Mouse (Mus musculus) cortical plate, adult 2 months (tissue): Measurements from ENCODE around the gene Ticrr. TPM values are rescaled to one million over a fixed set of nuclear protein-coding genes. Genes with fewer than 3 reads are reported as not detected.

Source experiments
- H3K27ac ChIP-seq: fragments of 200-500 bp; 2 replicates; pipeline ENCODE4 v1.5.1; 2012; ENCODE audit warnings: low read length, control low read depth, inconsistent platforms; ENCODE audit not compliant: insufficient read depth
- H3K4me1 ChIP-seq: fragments of 200-500 bp; 2 replicates; pipeline ENCODE4 v1.6.1; 2011; ENCODE audit warnings: low read length; ENCODE audit not compliant: control insufficient read depth, insufficient read depth
- H3K4me3 ChIP-seq: fragments of 200-500 bp; 2 replicates; pipeline ENCODE4 v1.5.1; 2011; ENCODE audit warnings: mild to moderate bottlenecking, low read length, control low read depth; ENCODE audit not compliant: insufficient read depth
- CTCF ChIP-seq: fragments of 200-500 bp; IDR thresholded peaks from 2 replicates; pipeline ENCODE4 v1.5.1; 2011; ENCODE audit warnings: mild to moderate bottlenecking, control low read depth, low read length; ENCODE audit not compliant: insufficient read depth; ENCODE audit errors: extremely low read depth
- POLR2A ChIP-seq: fragments of 200-500 bp; IDR thresholded peaks from 2 replicates; pipeline ENCODE4 v1.6.1; 2011; ENCODE audit warnings: mild to moderate bottlenecking, low read length, control low read depth; ENCODE audit not compliant: insufficient read depth; ENCODE audit errors: extremely low read depth
- polyA plus RNA-seq: library from polyadenylated mRNA; depleted of rRNA; stranded (reverse); fragments of >200 nt; gene quantifications from 2 replicates; pipeline ENCODE4 v1.2.3, GENCODE M21; 2012; rRNA removed

The Ticrr gene
- polyA plus RNA-seq, 1 experiment = 0.08 TPM

- Histone ChIP-seq H3K4me1 (peaks cover 1% of the 10 kb centered on the region; the same call in 1 of the 2 replicates), H3K27ac (no peak overlapping the region), H3K4me3 (peak overlapping the region; percentile 49)
- no peak for TF ChIP-seq POLR2A
- no peak for TF ChIP-seq CTCF
These were observed 82.3 kb downstream of the Ticrr start for GRCm38 (mm10) chr7:79742277-79742658.

GRCm38 (mm10) chr7:79742659-79743536 is 82.9 kb downstream of the Ticrr start, which contains the start of the genes Pex11a and Wdr93:
TSS of gene Pex11a (minus strand) at chr7:79743131.
TSS of gene Wdr93 (plus strand) at chr7:79743163.
- Histone ChIP-seq H3K4me3 (peak within 1 kb of the TSS; percentile 49), H3K4me1 (peaks cover 1% of the 10 kb centered on the region; the same call in 1 of the 2 replicates), H3K27ac (no peak within 1 kb of the TSS)
- TF ChIP-seq CTCF = no peak
- 0 out of 2 replicates have a peak, but pooled peaks have one; percentile 19 for TF ChIP-seq POLR2A

- H3K4me1 ChIP-seq = peaks cover 1% of the 10 kb centered on the region; the same call in 1 of the 2 replicates
- TF ChIP-seq POLR2A = no peak
- no peak for TF ChIP-seq CTCF
- H3K4me3 ChIP-seq = no peak overlapping the region
- no peak overlapping the region for H3K27ac ChIP-seq
These were observed 84.1 kb downstream of the Ticrr start for GRCm38 (mm10) chr7:79744051-79744450.

GRCm38 (mm10) chr7:79744585-79744984 is 84.6 kb downstream of the Ticrr start:
- no peak overlapping the region for H3K27ac ChIP-seq
- no peak overlapping the region for H3K4me3 ChIP-seq
- peaks cover 1% of the 10 kb centered on the region; the same call in 1 of the 2 replicates for H3K4me1 ChIP-seq
- no peak for TF ChIP-seq CTCF
- TF ChIP-seq POLR2A = no peak

GRCm38 (mm10) chr7:79747659-79748058 is 87.7 kb downstream of the Ticrr start:
- H3K4me1 ChIP-seq = peaks cover 1% of the 10 kb centered on the region; the same call in 1 of the 2 replicates
- H3K4me3 ChIP-seq = no peak overlapping the region
- no peak for TF ChIP-seq POLR2A
- no peak for TF ChIP-seq CTCF
- H3K27ac ChIP-seq = no peak overlapping the region

Other genes starting within 250 kb of the Ticrr start
- gene Polg, start 193.8 kb upstream of the Ticrr start, polyA plus RNA-seq = 80.9 and 87.1 TPM in 2 replicates
- 0.38 and 0.59 TPM in 2 replicates for gene Rhcg, start 42.5 kb upstream of the Ticrr start, polyA plus RNA-seq
- 1.5 TPM in 2 replicates for gene Kif7, start 55.5 kb downstream of the Ticrr start, polyA plus RNA-seq
- gene Plin1, start 72.7 kb downstream of the Ticrr start, polyA plus RNA-seq = 0.23 TPM in 1 of 2 replicates, not detected in the other
- gene Pex11a, start 82.9 kb downstream of the Ticrr start, polyA plus RNA-seq = 11.4 and 12.4 TPM in 2 replicates
- gene Wdr93, start 83.0 kb downstream of the Ticrr start, polyA plus RNA-seq = 0.15 and 0.48 TPM in 2 replicates
- gene Mesp1, start 133.6 kb downstream of the Ticrr start, polyA plus RNA-seq = 0.08 and 0.19 TPM in 2 replicates
- gene Mesp2, start 150.5 kb downstream of the Ticrr start, polyA plus RNA-seq = 0.91 and 0.98 TPM in 2 replicates
- 4.7 and 5.6 TPM in 2 replicates for gene Anpep, start 200.9 kb downstream of the Ticrr start, polyA plus RNA-seq